Mouse (Mus musculus) limb, embryonic 14.5 days (tissue): ENCODE results near the gene Tbc1d17. TPM values are rescaled to one million over a fixed set of nuclear protein-coding genes. Genes with fewer than 3 reads are reported as not detected.
A peak's percentile ranks its signal among the peaks of the same experiment; 100 is the strongest.

Experiments used
- ATAC-seq: fragments of 200-750 bp; cut with Nextera tagmentation; 2 replicates; pipeline ENCODE4 v1.8.0; 2017; ENCODE audit warnings: low read depth, moderate number of reproducible peaks, moderate TSS enrichment; ENCODE audit not compliant: low FRiP score
- DNase-seq: peaks from one replicate; pipeline ENCODE4 v3.0.0-alpha.2; 2015; ENCODE audit warnings: low spot score
- H3K27ac ChIP-seq: fragments of 300-500 bp; sonication (generic); replicated peaks from 2 replicates; pipeline ENCODE4 v1.5.1; 2014; ENCODE audit warnings: low read depth, mild to moderate bottlenecking, low read length, moderate library complexity, mixed read lengths
- H3K27me3 ChIP-seq: fragments of 300-500 bp; sonication (generic); 2 replicates; pipeline ENCODE4 v1.6.1; 2014; ENCODE audit warnings: low read length, mixed read lengths; ENCODE audit not compliant: control insufficient read depth, insufficient read depth
- H3K36me3 ChIP-seq: fragments of 300-500 bp; sonication (generic); 2 replicates; pipeline ENCODE4 v1.6.1; 2014; ENCODE audit warnings: mild to moderate bottlenecking, low read length, moderate library complexity, mixed read lengths; ENCODE audit not compliant: control insufficient read depth, insufficient read depth
- H3K4me1 ChIP-seq: fragments of 300-500 bp; sonication (generic); 2 replicates; pipeline ENCODE4 v1.6.1; 2014; ENCODE audit warnings: antibody characterized with exemption, low read length, mixed read lengths; ENCODE audit not compliant: control insufficient read depth, insufficient read depth
- H3K4me2 ChIP-seq: fragments of 300-500 bp; sonication (generic); replicated peaks from 2 replicates; pipeline ENCODE4 v1.6.1; 2014; ENCODE audit warnings: low read depth, mild to moderate bottlenecking, low read length, moderate library complexity; ENCODE audit not compliant: severe bottlenecking
- H3K4me3 ChIP-seq: fragments of 300-500 bp; sonication (generic); replicated peaks from 2 replicates; pipeline ENCODE4 v1.5.1; 2014; ENCODE audit warnings: low read length
- H3K9ac ChIP-seq: fragments of 300-500 bp; sonication (generic); 2 replicates; pipeline ENCODE4 v1.6.1; 2014; ENCODE audit warnings: mild to moderate bottlenecking, low read depth, low read length, moderate library complexity; ENCODE audit not compliant: severe bottlenecking
- H3K9me3 ChIP-seq: fragments of 300-500 bp; sonication (generic); 2 replicates; pipeline ENCODE4 v1.6.1; 2016; ENCODE audit warnings: low read length; ENCODE audit not compliant: control insufficient read depth
- POLR2A ChIP-seq: fragments of 200-500 bp; IDR thresholded peaks from 2 replicates; pipeline ENCODE4 v1.8.0; 2012; ENCODE audit warnings: inconsistent platforms, mild to moderate bottlenecking, moderate library complexity, borderline replicate concordance; ENCODE audit not compliant: insufficient read depth, insufficient read length; ENCODE audit errors: extremely low read depth
- WGBS: fragments of 180-500 bp; shearing (Covaris S2); extraction: QIAGEN DNeasy Blood & Tissue Kit; methylation state at CpG from one replicate; pipeline ENCODE4 v1.1.7; 2014; 5-methylcytosine and 5-hydroxymethylcytosine counted together
- polyA plus RNA-seq, 2 experiments: library from polyadenylated mRNA; depleted of rRNA in 1 of 2; stranded (reverse) in 1 of 2; unstranded in 1 of 2; fragments of >200 nt; fragmentation: Nextera tagmentation in 1 of 2; extraction: Ambion mirVana in 1 of 2; gene quantifications; 2 replicates each; pipeline versions ENCODE4 v1.2.1 to v1.2.3; 2012 to 2014

Tbc1d17 gene
- polyA plus RNA-seq, 2 experiments, result 76.0 to 86.0 TPM

GRCm38 (mm10) chr7:44867802-44868201, 18.9 kb upstream of the Tbc1d17 start:
- WGBS, result 54% methylated on average over 9 of the region's 9 CpGs
- no peaks in the 10 kb centered on the region for H3K9me3 ChIP-seq
- peaks cover 40% of the 10 kb centered on the region for H3K4me1 ChIP-seq
- ATAC-seq (no peak), DNase-seq (no peak)
- peak overlapping the region; percentile 98 for H3K4me3 ChIP-seq
- H3K9ac ChIP-seq, result peak overlapping the region; percentile 100
- H3K27me3 ChIP-seq, result no peaks in the 10 kb centered on the region
- H3K4me2 ChIP-seq, result peak overlapping the region; percentile 94
- no peak overlapping the region for H3K27ac ChIP-seq
- H3K36me3 ChIP-seq, result peaks cover 42% of the 10 kb centered on the region
- no peak for TF ChIP-seq POLR2A

GRCm38 (mm10) chr7:44867010-44867702, 18.3 kb upstream of the Tbc1d17 start:
- no peak for TF ChIP-seq POLR2A
- DNase-seq (no peak), ATAC-seq (no peak)
- H3K9me3 ChIP-seq, result no peaks in the 10 kb centered on the region
- H3K4me3 ChIP-seq, result peak overlapping the region; percentile 98
- H3K27me3 ChIP-seq, result no peaks in the 10 kb centered on the region
- H3K36me3 ChIP-seq, result peaks cover 49% of the 10 kb centered on the region
- H3K27ac ChIP-seq, result no peak overlapping the region
- WGBS, result 69% methylated on average over 17 of the region's 19 CpGs
- peak overlapping the region; percentile 94 for H3K4me2 ChIP-seq
- H3K4me1 ChIP-seq, result peaks cover 40% of the 10 kb centered on the region
- H3K9ac ChIP-seq, result peak overlapping the region; percentile 100

- no peaks in the 10 kb centered on the region for H3K27me3 ChIP-seq
- TF ChIP-seq POLR2A, result no peak
- peaks cover 40% of the 10 kb centered on the region for H3K4me1 ChIP-seq
- no peak overlapping the region for H3K27ac ChIP-seq
- H3K9ac ChIP-seq, result peak overlapping the region; percentile 36; the same call in 1 of the 2 replicates
- WGBS, result 65% methylated on average over 13 of the region's 15 CpGs
- peak overlapping the region; percentile 98; the same call in 1 of the 2 replicates for H3K4me3 ChIP-seq
- peak overlapping the region; percentile 94 for H3K4me2 ChIP-seq
- peak; percentile 48 for DNase-seq
- no peak for ATAC-seq
- peaks cover 55% of the 10 kb centered on the region for H3K36me3 ChIP-seq
- H3K9me3 ChIP-seq, result no peaks in the 10 kb centered on the region
Measured at GRCm38 (mm10) chr7:44866276-44867009, 17.6 kb upstream of the Tbc1d17 start.

GRCm38 (mm10) chr7:44864595-44865542, 16.0 kb upstream of the Tbc1d17 start:
- Histone ChIP-seq H3K4me3 (0 out of 2 replicates have a peak overlapping the region, but pooled peaks have one; percentile 0), H3K36me3 (peaks cover 63% of the 10 kb centered on the region), H3K4me2 (no peak overlapping the region), H3K9me3 (no peaks in the 10 kb centered on the region), H3K27ac (no peak overlapping the region), H3K4me1 (peaks cover 32% of the 10 kb centered on the region), H3K27me3 (no peaks in the 10 kb centered on the region), H3K9ac (no peak overlapping the region)
- 82% methylated on average over 24 of the region's 24 CpGs for WGBS
- DNase-seq, result no peak
- no peak for TF ChIP-seq POLR2A
- ATAC-seq, result no peak
